Mouse (Mus musculus) ES-E14 (cell line): ENCODE data around the gene Rdh16.

Source experiments
- CHD2 ChIP-seq: IDR thresholded peaks from 2 replicates; pipeline ENCODE4 v1.6.1; 2014; ENCODE audit warnings: mild to moderate bottlenecking, low read depth, low read length, inconsistent platforms
- ZC3H11A ChIP-seq: IDR thresholded peaks from 2 replicates; pipeline ENCODE4 v1.6.1; 2012; ENCODE audit warnings: low read depth, mild to moderate bottlenecking, inconsistent platforms, low read length, borderline replicate concordance
- ZNF384 ChIP-seq: IDR thresholded peaks from 2 replicates; pipeline ENCODE4 v1.6.1; 2012; ENCODE audit warnings: low read depth, low read length, inconsistent platforms

GRCm38 (mm10) chr10:127891481-127891880 lies 90.5 kb downstream of the Rdh16 start:
- TF ChIP-seq CHD2 (no peak), ZC3H11A (no peak), ZNF384 (no peak)
